Mouse (Mus musculus): ENCODE results near the gene Rpl9. TPM values are rescaled to one million over a fixed set of nuclear protein-coding genes. Genes with fewer than 3 reads are reported as not detected.

Rpl9 gene
- 1,000 to 10,000 TPM; 2,893 to 2,904 TPM for total RNA-seq (2023)

GRCm38 (mm10) chr5:65390648-65391644 lies at the start of gene Rpl9, which contains the start of gene Lias:
TSS of gene Rpl9 (minus strand) at chr5:65391444.
TSS of gene Lias (plus strand) at chr5:65391497.

GRCm38 (mm10) chr5:65435806-65436561 lies 44.7 kb upstream of the Rpl9 start, which contains the start of gene Ugdh:
TSS of gene Ugdh (minus strand) at chr5:65435949.

GRCm38 (mm10) chr5:65348168-65348567 lies 43.1 kb downstream of the Rpl9 start, which contains the start of gene Klb:
TSS of gene Klb (plus strand) at chr5:65348314.

Other genes starting within 250 kb of the Rpl9 start
- gene Wdr19, start 191.7 kb downstream of the Rpl9 start, total RNA-seq (2023), result 1 to 10 TPM; 3.1 to 3.7 TPM
- gene Rfc1, start 55.8 kb downstream of the Rpl9 start, total RNA-seq (2023), result 10 to 100 TPM; 46.7 to 53.5 TPM
- gene Klb, start 43.1 kb downstream of the Rpl9 start, total RNA-seq (2023), result not detected
- gene Lias, start 53 bp upstream of the Rpl9 start, total RNA-seq (2023), result 10 to 100 TPM; 32.5 to 40.7 TPM
- 10 to 100 TPM; 27.8 to 32.1 TPM for gene Ugdh, start 44.5 kb upstream of the Rpl9 start, total RNA-seq (2023)
- 1 to 10 TPM in 1 of 2 experiments, not detected in 1; 2.4 TPM for gene Gm43552, start 101.4 kb upstream of the Rpl9 start, total RNA-seq (2023)
- gene Smim14, start 145.7 kb upstream of the Rpl9 start, total RNA-seq (2023), result 100 to 1,000 TPM in 1 of 2 experiments, 10 to 100 TPM in 1; 92.6 to 101 TPM
- 10 to 100 TPM; 76.3 to 79.6 TPM for gene Ube2k, start 145.8 kb upstream of the Rpl9 start, total RNA-seq (2023)